ENCODE assay signal across 8 mouse cellular contexts in the genomic region with DNA sequence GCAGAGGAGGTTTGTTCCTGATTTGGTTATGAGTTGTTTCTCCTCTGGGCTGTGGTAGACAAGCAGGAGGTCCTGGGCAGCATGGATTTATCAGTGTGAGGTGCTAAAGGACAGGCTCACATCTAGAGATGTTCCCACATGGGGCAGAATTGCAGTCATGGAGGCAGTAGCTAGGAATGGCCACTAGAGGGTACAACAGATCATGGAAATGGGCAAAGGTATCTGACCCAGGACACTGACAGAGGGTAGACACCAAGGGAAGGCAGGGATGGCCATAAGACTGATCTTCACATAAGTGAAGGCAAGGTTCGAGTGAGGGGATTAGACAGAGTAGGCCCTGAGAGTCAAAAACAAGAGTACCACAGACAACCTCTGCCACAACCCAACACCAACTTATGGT. TPM values are rescaled to one million over a fixed set of nuclear protein-coding genes. Genes with fewer than 3 reads are reported as not detected.
A peak's percentile ranks its signal among the peaks of the same experiment; 100 is the strongest.
DNase-seq lines count a peak whose midpoint lies in the region; ATAC-seq and TF ChIP-seq lines count a peak whose summit lies in the region.
"Had no signal": no experiment of that assay in that cellular context is flagged by ENCODE, and none has a peak within 500 bp of the region (broad histone marks: within the 10 kb centered on the region; RNA-seq: fewer than 3 reads in every experiment).

No protein-coding gene starts in this region.

- 48% methylated on average over 1 of the region's 1 CpGs for WGBS in forebrain, embryonic 13.5 days
- WGBS in liver, adult 2 months, result 22% methylated on average over 1 of the region's 1 CpGs
- WGBS in neural tube, embryonic 11.5 days, result 71% methylated on average over 1 of the region's 1 CpGs

- TF ChIP-seq POLR2A in ES-Bruce4 (IDR thresholded peaks at IDR 0.05; ENCODE audit: insufficient read depth, low read length), result no peak
- TF ChIP-seq POLR2A in liver, adult 2 months (IDR thresholded peaks at IDR 0.05; ENCODE audit: extremely low read depth, insufficient read depth, low read length), result no peak

- ATAC-seq in forebrain, embryonic 13.5 days, result 0 out of 2 replicates have a peak, but pooled peaks have one; percentile 36
- ATAC-seq in neural tube, embryonic 11.5 days (ENCODE audit: insufficient read depth, low FRiP score, low TSS enrichment), result peak; percentile 41

- no peaks in the 10 kb centered on the region for H3K27me3 ChIP-seq in ES-Bruce4 (ENCODE audit: control insufficient read depth, insufficient read depth, low read length, poor library complexity, severe bottlenecking)
- H3K27me3 ChIP-seq in forebrain, embryonic 13.5 days, result no peaks in the 10 kb centered on the region
- no peaks in the 10 kb centered on the region for H3K27me3 ChIP-seq in liver, adult 2 months (ENCODE audit: control insufficient read depth, insufficient read depth, low read length)
- no peaks in the 10 kb centered on the region for H3K27me3 ChIP-seq in neural tube, embryonic 11.5 days (ENCODE audit: control insufficient read depth, insufficient read depth, low read length)
- H3K27me3 ChIP-seq: heart, embryonic 13.5 days had no signal

- no peak overlapping the region for H3K4me3 ChIP-seq in ES-Bruce4 (ENCODE audit: low read depth, low read length)
- H3K4me3 ChIP-seq in forebrain, embryonic 13.5 days, result no peak overlapping the region
- H3K4me3 ChIP-seq in liver, adult 2 months (ENCODE audit: insufficient read depth, low read depth, low read length), result no peak overlapping the region
- no peak overlapping the region for H3K4me3 ChIP-seq in neural tube, embryonic 11.5 days (ENCODE audit: low read depth, low read length)
- H3K4me3 ChIP-seq: heart, embryonic 13.5 days had no signal

- H3K36me3 ChIP-seq in ES-Bruce4 (ENCODE audit: control insufficient read depth, insufficient read depth, low read length, poor library complexity, severe bottlenecking), result peaks cover 2% of the 10 kb centered on the region; the same call in 1 of the 2 replicates
- H3K36me3 ChIP-seq in forebrain, embryonic 13.5 days (ENCODE audit: poor library complexity, severe bottlenecking), result peaks cover 26% of the 10 kb centered on the region
- H3K36me3 ChIP-seq in liver, adult 2 months (ENCODE audit: control insufficient read depth, insufficient read depth, low read length), result peaks cover 13% of the 10 kb centered on the region
- H3K36me3 ChIP-seq in neural tube, embryonic 11.5 days (ENCODE audit: control insufficient read depth, insufficient read depth, low read length), result peaks cover 2% of the 10 kb centered on the region; the same call in 1 of the 2 replicates

- DNase-seq in A20 (ENCODE audit: low read depth, low spot score), result peak; percentile 57
- peak; percentile 65 for DNase-seq in c-Kit-positive CD71-positive TER-119-negative erythroid progenitor cells, embryonic 14.5 days (ENCODE audit: low read depth)
- peak; percentile 27 for DNase-seq in kidney, adult 11 months
- DNase-seq in liver, adult 2 months (ENCODE audit: extremely low read depth, low read depth, low spot score), result peak; percentile 42
- peak; percentile 39 for DNase-seq in neural tube, embryonic 11.5 days (ENCODE audit: low spot score)

- no peaks in the 10 kb centered on the region for H3K79me2 ChIP-seq in liver, adult 2 months (ENCODE audit: control insufficient read depth, insufficient read depth, low read length)

- no peak overlapping the region for H3K9ac ChIP-seq in ES-Bruce4 (ENCODE audit: low read depth, poor library complexity, severe bottlenecking)
- H3K9ac ChIP-seq in forebrain, embryonic 13.5 days, result no peak overlapping the region
- no peak overlapping the region for H3K9ac ChIP-seq in liver, adult 2 months (ENCODE audit: low read depth, low read length)
- H3K9ac ChIP-seq in neural tube, embryonic 11.5 days (ENCODE audit: low read length), result no peak overlapping the region
- H3K9ac ChIP-seq: heart, embryonic 13.5 days had no signal

- no peak overlapping the region for H3K4me2 ChIP-seq in forebrain, embryonic 13.5 days
- H3K4me2 ChIP-seq in neural tube, embryonic 11.5 days (ENCODE audit: low read depth), result no peak overlapping the region
- H3K4me2 ChIP-seq: heart, embryonic 13.5 days had no signal

- H3K27ac ChIP-seq in ES-Bruce4 (ENCODE audit: insufficient read depth, low read length), result no peak overlapping the region
- no peak overlapping the region for H3K27ac ChIP-seq in forebrain, embryonic 13.5 days
- no peak overlapping the region for H3K27ac ChIP-seq in liver, adult 2 months (replicated peaks; ENCODE audit: insufficient read depth, low read depth, low read length)
- H3K27ac ChIP-seq in neural tube, embryonic 11.5 days (ENCODE audit: low read depth, low read length), result no peak overlapping the region
- H3K27ac ChIP-seq: heart, embryonic 13.5 days had no signal

- peak; percentile 57 for TF ChIP-seq CTCF in ES-Bruce4 (IDR thresholded peaks at IDR 0.05; ENCODE audit: low read depth, low read length)
- peak; percentile 69; the same call in 1 of the 2 replicates for TF ChIP-seq CTCF in liver, adult 2 months (IDR thresholded peaks at IDR 0.05; ENCODE audit: low read depth, low read length)

- TF ChIP-seq EP300 in ES-Bruce4 (IDR thresholded peaks at IDR 0.05; ENCODE audit: insufficient read depth, low read depth, low read length), result no peak

- H3K9me3 ChIP-seq in ES-Bruce4 (replicated peaks; ENCODE audit: control insufficient read depth, insufficient read depth, low read length, poor library complexity, severe bottlenecking), result no peaks in the 10 kb centered on the region
- H3K9me3 ChIP-seq in forebrain, embryonic 13.5 days (replicated peaks), result no peaks in the 10 kb centered on the region
- no peaks in the 10 kb centered on the region for H3K9me3 ChIP-seq in neural tube, embryonic 11.5 days (ENCODE audit: control insufficient read depth, low read length)
- H3K9me3 ChIP-seq: heart, embryonic 13.5 days had no signal

- no peaks in the 10 kb centered on the region for H3K4me1 ChIP-seq in ES-Bruce4 (ENCODE audit: control insufficient read depth, insufficient read depth, low read length)
- H3K4me1 ChIP-seq in forebrain, embryonic 13.5 days, result no peaks in the 10 kb centered on the region
- H3K4me1 ChIP-seq in liver, adult 2 months (ENCODE audit: control insufficient read depth, insufficient read depth, low read length), result peaks cover 3% of the 10 kb centered on the region
- no peaks in the 10 kb centered on the region for H3K4me1 ChIP-seq in neural tube, embryonic 11.5 days (ENCODE audit: control insufficient read depth, insufficient read depth, low read length)
- H3K4me1 ChIP-seq: heart, embryonic 13.5 days had no signal

RNA-seq across cellular contexts. Expression of a gene that starts 7.1 kb away (rescaled TPM):
- polyA plus RNA-seq in ES-Bruce4 (2011; ENCODE audit: insufficient read depth, insufficient read length, low read depth, missing spikeins), result 233 and 261 TPM in 2 replicates
- polyA plus RNA-seq in forebrain, embryonic 13.5 days (2015; fragmentation: Nextera tagmentation; extraction: Ambion mirVana), result 418 and 500 TPM in 2 replicates
- 438 and 500 TPM in 2 replicates for total RNA-seq in liver, adult 2 months (2014; rRNA removed)
- polyA plus RNA-seq in liver, adult 2 months (2012; rRNA removed), result 65.2 and 73.2 TPM in 2 replicates
- 386 and 414 TPM in 2 replicates for polyA plus RNA-seq in neural tube, embryonic 11.5 days (2014; fragmentation: Nextera tagmentation; extraction: Ambion mirVana)

RNA-seq across cellular contexts. Expression of a gene that starts 21.5 kb away (rescaled TPM):
- 0.62 and 0.63 TPM in 2 replicates for polyA plus RNA-seq in ES-Bruce4 (2011; ENCODE audit: insufficient read depth, insufficient read length, low read depth, missing spikeins)
- 0.06 and 0.17 TPM in 2 replicates for polyA plus RNA-seq in forebrain, embryonic 13.5 days (2015; fragmentation: Nextera tagmentation; extraction: Ambion mirVana)
- total RNA-seq in liver, adult 2 months (2014; rRNA removed), result 1.9 and 3.0 TPM in 2 replicates
- polyA plus RNA-seq in liver, adult 2 months (2012; rRNA removed), result 2.6 and 4.7 TPM in 2 replicates
- not detected in 2 replicates for polyA plus RNA-seq in neural tube, embryonic 11.5 days (2014; fragmentation: Nextera tagmentation; extraction: Ambion mirVana)

RNA-seq across cellular contexts. Expression of a gene that starts 33.8 kb away (rescaled TPM):
- polyA plus RNA-seq in ES-Bruce4 (2011; ENCODE audit: insufficient read depth, insufficient read length, low read depth, missing spikeins), result 104 and 111 TPM in 2 replicates
- 30.1 and 30.8 TPM in 2 replicates for polyA plus RNA-seq in forebrain, embryonic 13.5 days (2015; fragmentation: Nextera tagmentation; extraction: Ambion mirVana)
- total RNA-seq in liver, adult 2 months (2014; rRNA removed), result 11.4 and 13.3 TPM in 2 replicates
- 4.5 and 5.6 TPM in 2 replicates for polyA plus RNA-seq in liver, adult 2 months (2012; rRNA removed)
- 35.2 and 36.2 TPM in 2 replicates for polyA plus RNA-seq in neural tube, embryonic 11.5 days (2014; fragmentation: Nextera tagmentation; extraction: Ambion mirVana)

RNA-seq across cellular contexts. Expression of a gene that starts 39.0 kb away (rescaled TPM):
- not detected in 2 replicates for polyA plus RNA-seq in ES-Bruce4 (2011; ENCODE audit: insufficient read depth, insufficient read length, low read depth, missing spikeins)
- polyA plus RNA-seq in forebrain, embryonic 13.5 days (2015; fragmentation: Nextera tagmentation; extraction: Ambion mirVana), result 0.32 and 0.38 TPM in 2 replicates
- total RNA-seq in liver, adult 2 months (2014; rRNA removed), result not detected in 2 replicates
- not detected in 2 replicates for polyA plus RNA-seq in liver, adult 2 months (2012; rRNA removed)
- polyA plus RNA-seq in neural tube, embryonic 11.5 days (2014; fragmentation: Nextera tagmentation; extraction: Ambion mirVana), result 0.19 and 0.26 TPM in 2 replicates

RNA-seq across cellular contexts. Expression of a gene that starts 59.5 kb away (rescaled TPM):
- not detected in 2 replicates for polyA plus RNA-seq in ES-Bruce4 (2011; ENCODE audit: insufficient read depth, insufficient read length, low read depth, missing spikeins)
- polyA plus RNA-seq in forebrain, embryonic 13.5 days (2015; fragmentation: Nextera tagmentation; extraction: Ambion mirVana), result 0.28 and 0.31 TPM in 2 replicates
- total RNA-seq in liver, adult 2 months (2014; rRNA removed), result not detected in 2 replicates
- polyA plus RNA-seq in liver, adult 2 months (2012; rRNA removed), result 0.06 TPM in 1 of 2 replicates, not detected in the other
- polyA plus RNA-seq in neural tube, embryonic 11.5 days (2014; fragmentation: Nextera tagmentation; extraction: Ambion mirVana), result 0.26 and 0.28 TPM in 2 replicates
- polyA plus RNA-seq: heart, embryonic 13.5 days had no signal
